Mouse (Mus musculus): Measurements from ENCODE around the gene Kif11. TPM values are rescaled to one million over a fixed set of nuclear protein-coding genes. Genes with fewer than 3 reads are reported as not detected.

The Kif11 gene
- polyA plus RNA-seq, 1 experiment from 2014 or later, result 73.1 TPM

Other genes starting within 250 kb of the Kif11 start
- gene March5, start 168.9 kb upstream of the Kif11 start, polyA plus RNA-seq (2015; fragmentation: Nextera tagmentation; extraction: Ambion mirVana), result 74.9 and 75.6 TPM in 2 replicates
- 0.64 and 0.98 TPM in 2 replicates for gene Cpeb3, start 167.8 kb upstream of the Kif11 start, polyA plus RNA-seq (2015; fragmentation: Nextera tagmentation; extraction: Ambion mirVana)
- 39.2 and 42.0 TPM in 2 replicates for gene Ide, start 38.6 kb upstream of the Kif11 start, polyA plus RNA-seq (2015; fragmentation: Nextera tagmentation; extraction: Ambion mirVana)
- 38.3 and 40.2 TPM in 2 replicates for gene Hhex, start 58.4 kb downstream of the Kif11 start, polyA plus RNA-seq (2015; fragmentation: Nextera tagmentation; extraction: Ambion mirVana)
- gene Exoc6, start 174.0 kb downstream of the Kif11 start, polyA plus RNA-seq (2015; fragmentation: Nextera tagmentation; extraction: Ambion mirVana), result 13.2 and 13.7 TPM in 2 replicates